Mouse (Mus musculus): ENCODE results near the gene C2cd4d. TPM values are rescaled to one million over a fixed set of nuclear protein-coding genes. Genes with fewer than 3 reads are reported as not detected.

The C2cd4d gene
- 0.45 and 1.1 TPM in 2 replicates for polyA plus RNA-seq (2015; fragmentation: Nextera tagmentation; extraction: Ambion mirVana)

DNA sequence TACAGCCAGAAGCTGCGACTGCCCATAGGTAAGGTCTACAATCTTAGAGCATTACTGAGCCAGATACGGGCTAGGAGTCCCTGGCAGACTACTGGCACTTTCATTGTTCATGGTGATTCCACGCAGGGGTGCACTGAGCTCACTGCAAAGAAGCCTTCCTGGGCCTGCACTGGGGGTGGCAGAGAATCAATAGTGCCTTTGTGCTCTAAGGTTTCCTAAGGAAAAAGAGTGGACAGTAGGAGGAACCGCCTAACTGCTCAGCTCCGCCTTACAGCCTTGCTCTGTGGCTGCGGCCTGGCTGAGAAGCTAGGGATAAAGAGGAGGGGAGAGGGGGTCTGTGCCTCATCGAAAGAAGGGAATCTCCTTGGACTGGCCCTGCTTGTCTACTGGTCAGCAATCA lies at the start of gene C2cd4d:
C2cd4d (plus strand) TSS at position 301 of the 400 bp plus-strand sequence.
- Histone ChIP-seq H3K9me3 (no peaks in the 10 kb centered on the region), H3K9ac (peak within 1 kb of the TSS; percentile 52; the same call in 1 of the 2 replicates), H3K4me2 (peak within 1 kb of the TSS; percentile 92), H3K27me3 (peaks cover 38% of the 10 kb centered on the region), H3K27ac (no peak within 1 kb of the TSS), H3K4me1 (peaks cover 5% of the 10 kb centered on the region; the same call in 1 of the 2 replicates), H3K4me3 (peak within 1 kb of the TSS; percentile 51), H3K36me3 (no peaks in the 10 kb centered on the region)
- WGBS, result 49% methylated on average over 7 of the region's 7 CpGs
- ATAC-seq (ENCODE audit: borderline replicate concordance, extremely low read depth, low FRiP score, low TSS enrichment), result no peak

DNA sequence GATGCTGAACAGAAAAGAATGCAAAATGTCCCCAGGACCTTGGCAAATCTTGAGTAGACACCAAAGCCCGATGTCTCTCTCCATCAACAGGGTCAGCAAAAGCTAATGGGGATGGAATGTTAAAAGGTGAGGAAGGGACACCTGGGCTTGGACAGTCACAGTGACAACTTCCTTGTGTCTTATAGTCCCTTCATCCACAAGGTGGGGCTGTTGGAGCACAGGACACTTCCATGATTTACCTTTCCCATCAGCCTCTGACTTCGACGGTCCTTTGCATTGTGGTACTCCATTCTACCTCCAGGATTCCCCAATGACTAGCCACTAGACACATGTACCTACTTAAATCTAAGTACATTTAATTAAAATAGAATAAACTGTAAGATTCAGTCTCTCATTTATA lies 33.6 kb upstream of the C2cd4d start:
- H3K9ac ChIP-seq, result no peak overlapping the region
- WGBS, result 48% methylated on average over 3 of the region's 3 CpGs
- no peak overlapping the region for H3K27ac ChIP-seq
- no peak overlapping the region for H3K4me2 ChIP-seq
- H3K9me3 ChIP-seq, result no peaks in the 10 kb centered on the region
- no peak overlapping the region for H3K4me3 ChIP-seq
- ATAC-seq (ENCODE audit: borderline replicate concordance, extremely low read depth, low FRiP score, low TSS enrichment), result no peak
- no peaks in the 10 kb centered on the region for H3K4me1 ChIP-seq
- no peaks in the 10 kb centered on the region for H3K27me3 ChIP-seq
- 0 out of 2 replicates have a peak, but pooled peaks cover 6% of the 10 kb centered on the region for H3K36me3 ChIP-seq

DNA sequence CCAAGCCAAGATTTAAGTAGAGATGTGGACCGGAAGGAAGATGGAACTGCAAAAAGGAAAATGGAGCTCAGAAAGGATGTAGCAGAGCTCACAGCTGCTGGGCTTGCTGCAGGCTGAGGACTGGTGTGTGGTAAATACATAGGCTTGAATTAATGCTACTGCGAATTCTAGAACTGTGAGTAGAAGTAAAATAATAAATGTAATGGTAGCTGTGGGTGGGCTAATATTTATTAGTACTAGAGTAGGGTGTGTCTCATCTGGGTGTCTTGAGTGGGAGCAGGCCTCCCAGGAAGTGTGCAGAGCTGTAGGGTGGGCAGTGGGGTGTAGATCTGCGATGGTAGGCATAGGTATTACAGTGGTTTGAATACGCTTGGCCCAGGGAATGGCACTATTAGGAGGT lies 27.8 kb upstream of the C2cd4d start:
- no peak for ATAC-seq (ENCODE audit: borderline replicate concordance, extremely low read depth, low FRiP score, low TSS enrichment)
- 0 out of 2 replicates have a peak, but pooled peaks cover 6% of the 10 kb centered on the region for H3K36me3 ChIP-seq
- no peaks in the 10 kb centered on the region for H3K9me3 ChIP-seq
- H3K27me3 ChIP-seq, result no peaks in the 10 kb centered on the region
- H3K4me1 ChIP-seq, result no peaks in the 10 kb centered on the region
- WGBS, result 92% methylated on average over 4 of the region's 4 CpGs
- H3K4me3 ChIP-seq, result no peak overlapping the region
- H3K27ac ChIP-seq, result no peak overlapping the region
- H3K9ac ChIP-seq, result no peak overlapping the region
- H3K4me2 ChIP-seq, result no peak overlapping the region

GRCm38 (mm10) chr3:94338522-94338921 lies 23.7 kb upstream of the C2cd4d start:
- WGBS, result 77% methylated on average over 3 of the region's 3 CpGs
- Histone ChIP-seq H3K27ac (no peak overlapping the region), H3K4me2 (no peak overlapping the region), H3K27me3 (no peaks in the 10 kb centered on the region), H3K36me3 (no peaks in the 10 kb centered on the region), H3K4me1 (0 out of 2 replicates have a peak, but pooled peaks cover 5% of the 10 kb centered on the region), H3K9me3 (no peaks in the 10 kb centered on the region), H3K4me3 (no peak overlapping the region), H3K9ac (no peak overlapping the region)
- no peak for ATAC-seq (ENCODE audit: borderline replicate concordance, extremely low read depth, low FRiP score, low TSS enrichment)

GRCm38 (mm10) chr3:94341959-94342422 lies 20.2 kb upstream of the C2cd4d start, which contains the start of gene Them5:
Them5 (plus strand) TSS chr3:94342099.
- no peak within 1 kb of the TSS for H3K4me2 ChIP-seq
- H3K4me1 ChIP-seq, result 0 out of 2 replicates have a peak, but pooled peaks cover 5% of the 10 kb centered on the region
- no peaks in the 10 kb centered on the region for H3K27me3 ChIP-seq
- H3K36me3 ChIP-seq, result no peaks in the 10 kb centered on the region
- WGBS, result 28% methylated on average over 3 of the region's 3 CpGs
- no peak within 1 kb of the TSS for H3K9ac ChIP-seq
- peak; percentile 59 for ATAC-seq (ENCODE audit: borderline replicate concordance, extremely low read depth, low FRiP score, low TSS enrichment)
- H3K9me3 ChIP-seq, result no peaks in the 10 kb centered on the region
- H3K4me3 ChIP-seq, result no peak within 1 kb of the TSS
- H3K27ac ChIP-seq, result 0 out of 2 replicates have a peak within 1 kb of the TSS, but pooled peaks have one; percentile 33

- Histone ChIP-seq H3K9me3 (no peaks in the 10 kb centered on the region), H3K36me3 (no peaks in the 10 kb centered on the region), H3K4me3 (no peak overlapping the region), H3K27me3 (no peaks in the 10 kb centered on the region), H3K9ac (no peak overlapping the region), H3K4me2 (no peak overlapping the region), H3K27ac (no peak overlapping the region), H3K4me1 (0 out of 2 replicates have a peak, but pooled peaks cover 5% of the 10 kb centered on the region)
- 52% methylated on average over 1 of the region's 1 CpGs for WGBS
- ATAC-seq (ENCODE audit: borderline replicate concordance, extremely low read depth, low FRiP score, low TSS enrichment), result no peak
Measured at GRCm38 (mm10) chr3:94342552-94342951, 19.7 kb upstream of the C2cd4d start.

- no peak overlapping the region for H3K9ac ChIP-seq
- ATAC-seq (ENCODE audit: borderline replicate concordance, extremely low read depth, low FRiP score, low TSS enrichment), result no peak
- no peak overlapping the region for H3K27ac ChIP-seq
- H3K4me3 ChIP-seq, result no peak overlapping the region
- 0 out of 2 replicates have a peak, but pooled peaks cover 5% of the 10 kb centered on the region for H3K4me1 ChIP-seq
- H3K36me3 ChIP-seq, result no peaks in the 10 kb centered on the region
- WGBS, result 77% methylated on average over 2 of the region's 2 CpGs
- no peaks in the 10 kb centered on the region for H3K9me3 ChIP-seq
- H3K4me2 ChIP-seq, result no peak overlapping the region
- no peaks in the 10 kb centered on the region for H3K27me3 ChIP-seq
Measured at GRCm38 (mm10) chr3:94344182-94344581, 18.1 kb upstream of the C2cd4d start.

- Histone ChIP-seq H3K27ac (no peak overlapping the region), H3K4me2 (no peak overlapping the region), H3K27me3 (no peaks in the 10 kb centered on the region), H3K36me3 (no peaks in the 10 kb centered on the region), H3K4me3 (no peak overlapping the region), H3K9me3 (no peaks in the 10 kb centered on the region), H3K9ac (no peak overlapping the region), H3K4me1 (0 out of 2 replicates have a peak, but pooled peaks cover 5% of the 10 kb centered on the region)
- ATAC-seq (ENCODE audit: borderline replicate concordance, extremely low read depth, low FRiP score, low TSS enrichment), result no peak
- 57% methylated on average over 3 of the region's 3 CpGs for WGBS
Measured at GRCm38 (mm10) chr3:94344897-94345296, 17.3 kb upstream of the C2cd4d start.

- H3K9ac ChIP-seq, result no peak overlapping the region
- no peaks in the 10 kb centered on the region for H3K27me3 ChIP-seq
- no peak overlapping the region for H3K4me2 ChIP-seq
- no peak for ATAC-seq (ENCODE audit: borderline replicate concordance, extremely low read depth, low FRiP score, low TSS enrichment)
- no peaks in the 10 kb centered on the region for H3K9me3 ChIP-seq
- H3K27ac ChIP-seq, result no peak overlapping the region
- H3K4me1 ChIP-seq, result no peaks in the 10 kb centered on the region
- WGBS, result 73% methylated on average over 2 of the region's 2 CpGs
- H3K36me3 ChIP-seq, result no peaks in the 10 kb centered on the region
- H3K4me3 ChIP-seq, result no peak overlapping the region
Measured at GRCm38 (mm10) chr3:94348146-94348545, 14.1 kb upstream of the C2cd4d start.

DNA sequence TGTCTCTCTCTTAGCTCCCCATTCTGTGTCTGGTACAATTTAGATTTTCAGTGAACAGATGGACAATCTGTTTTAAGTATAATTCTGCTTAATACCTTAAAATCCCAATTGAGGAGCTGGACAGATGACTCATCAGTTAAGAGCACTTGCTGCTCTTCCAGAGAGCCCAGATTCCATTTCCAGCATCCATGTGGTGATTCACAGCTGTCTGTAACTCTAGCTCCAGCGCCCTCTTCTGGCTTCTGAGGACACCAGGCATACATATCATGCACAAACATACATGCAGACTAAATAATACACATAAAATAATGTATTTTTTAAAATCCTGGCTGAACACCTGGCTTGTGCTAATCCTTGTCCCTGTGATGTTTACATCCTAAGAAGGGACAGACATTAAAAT lies 1.4 kb upstream of the C2cd4d start:
- no peak overlapping the region for H3K9ac ChIP-seq
- ATAC-seq (ENCODE audit: borderline replicate concordance, extremely low read depth, low FRiP score, low TSS enrichment), result no peak

DNA sequence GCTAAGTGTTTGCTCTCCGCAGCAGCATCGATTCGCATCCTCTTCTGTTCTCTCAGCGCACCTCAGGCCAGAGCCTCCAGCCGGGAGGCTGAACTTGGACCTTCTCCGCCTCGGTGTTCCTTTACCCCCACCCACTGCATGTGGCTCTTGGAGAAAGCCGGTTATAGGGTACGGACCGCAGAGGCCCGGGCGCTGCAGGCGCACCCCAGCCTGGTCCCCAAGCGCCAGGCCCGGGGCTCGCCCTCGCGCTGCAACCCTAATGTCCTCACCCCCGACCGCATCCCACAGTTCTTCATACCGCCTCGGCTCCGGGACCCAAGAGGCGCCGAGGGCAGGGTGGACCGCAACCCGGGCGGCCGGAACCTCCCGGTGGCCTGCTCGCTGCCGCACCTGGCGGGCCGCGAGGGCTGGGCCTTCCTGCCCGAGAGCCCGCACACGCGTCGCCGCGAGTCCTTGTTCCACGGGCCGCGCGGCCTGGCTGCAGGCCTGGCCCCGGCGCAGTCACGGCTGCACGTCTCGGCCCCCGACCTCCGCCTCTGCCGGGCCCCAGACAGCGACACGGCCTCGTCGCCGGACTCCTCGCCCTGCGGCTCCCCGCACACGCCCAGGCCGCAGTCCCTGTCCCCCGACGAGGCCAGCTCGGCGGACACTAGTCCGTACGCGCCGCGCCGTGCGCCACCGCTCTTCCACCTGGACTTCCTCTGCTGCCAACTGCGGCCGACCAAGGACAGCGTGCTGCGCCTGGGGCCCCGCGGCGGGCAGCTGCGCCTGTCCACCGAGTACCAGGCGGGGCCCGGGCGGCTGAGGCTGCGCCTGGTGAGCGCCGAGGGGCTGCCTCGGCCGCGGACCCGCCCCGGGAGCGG lies 1.3 kb downstream of the C2cd4d start:
- Histone ChIP-seq H3K27ac (no peak overlapping the region), H3K36me3 (no peaks in the 10 kb centered on the region), H3K4me3 (peak overlapping the region; percentile 51), H3K27me3 (peaks cover 38% of the 10 kb centered on the region), H3K9me3 (no peaks in the 10 kb centered on the region), H3K9ac (peak overlapping the region; percentile 52), H3K4me2 (peak overlapping the region; percentile 92), H3K4me1 (peaks cover 8% of the 10 kb centered on the region; the same call in 1 of the 2 replicates)
- ATAC-seq (ENCODE audit: borderline replicate concordance, extremely low read depth, low FRiP score, low TSS enrichment), result peak; percentile 58; the same call in 1 of the 2 replicates
- WGBS, result 5% methylated on average over 92 of the region's 97 CpGs

More for the DNA sequence above, 1.4 kb upstream of the C2cd4d start:
- Histone ChIP-seq H3K4me2 (no peak overlapping the region), H3K27ac (no peak overlapping the region), H3K9me3 (no peaks in the 10 kb centered on the region), H3K4me3 (no peak overlapping the region), H3K4me1 (peaks cover 5% of the 10 kb centered on the region; the same call in 1 of the 2 replicates), H3K36me3 (no peaks in the 10 kb centered on the region), H3K27me3 (peaks cover 38% of the 10 kb centered on the region)
- WGBS, result 10% methylated on average over 1 of the region's 1 CpGs

DNA sequence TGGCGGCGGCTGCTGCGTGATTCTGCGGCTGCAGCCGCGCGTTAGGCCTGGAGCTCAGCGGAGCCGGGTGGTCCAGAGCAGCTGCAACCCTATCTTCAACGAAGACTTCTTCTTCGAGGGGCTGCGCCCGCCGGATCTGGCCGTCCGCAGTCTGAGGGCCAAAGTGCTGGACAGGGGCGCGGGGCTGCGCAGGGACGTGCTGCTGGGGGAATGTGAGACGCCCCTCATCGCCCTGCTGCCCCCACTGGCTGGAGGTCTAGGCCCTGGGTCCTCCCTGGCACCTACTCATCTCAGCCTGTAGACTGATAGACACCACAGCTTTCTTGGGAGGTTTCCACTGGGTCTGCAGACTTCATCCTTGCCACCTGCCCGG lies 1.9 kb downstream of the C2cd4d start:
- Histone ChIP-seq H3K4me1 (peaks cover 8% of the 10 kb centered on the region; the same call in 1 of the 2 replicates), H3K27me3 (peaks cover 38% of the 10 kb centered on the region), H3K27ac (no peak overlapping the region), H3K4me2 (peak overlapping the region; percentile 92), H3K9ac (peak overlapping the region; percentile 52), H3K4me3 (peak overlapping the region; percentile 51), H3K36me3 (no peaks in the 10 kb centered on the region), H3K9me3 (no peaks in the 10 kb centered on the region)
- WGBS, result 4% methylated on average over 23 of the region's 23 CpGs
- 0 out of 2 replicates have a peak, but pooled peaks have one; percentile 31 for ATAC-seq (ENCODE audit: borderline replicate concordance, extremely low read depth, low FRiP score, low TSS enrichment)
